Mouse (Mus musculus) brain, embryonic 14.5 days (tissue): ENCODE data around the gene 2010300C02Rik. TPM values are rescaled to one million over a fixed set of nuclear protein-coding genes. Genes with fewer than 3 reads are reported as not detected.
"Not testable (repeated sequence)": the region's sequence is repeated elsewhere in the genome, so short reads cannot be mapped to it uniquely, and the experiment has no call there.

ENCODE experiments used
- DNase-seq: peaks from one replicate; pipeline ENCODE4 v3.0.0-alpha.2; 2011; ENCODE audit warnings: low read depth
- CTCF ChIP-seq: fragments of 200-500 bp; IDR thresholded peaks from 2 replicates; pipeline ENCODE4 v1.5.1; 2012; ENCODE audit warnings: inconsistent platforms, mild to moderate bottlenecking, moderate library complexity, borderline replicate concordance; ENCODE audit not compliant: insufficient read depth, insufficient read length; ENCODE audit errors: extremely low read depth
- POLR2A ChIP-seq: fragments of 200-500 bp; IDR thresholded peaks from 2 replicates; pipeline ENCODE4 v1.6.1; 2012; ENCODE audit warnings: mild to moderate bottlenecking, inconsistent platforms, borderline replicate concordance; ENCODE audit not compliant: poor library complexity, insufficient read depth, insufficient read length, severe bottlenecking; ENCODE audit errors: extremely low read depth
- polyA plus RNA-seq: library from polyadenylated mRNA; depleted of rRNA; stranded (reverse); fragments of >200 nt; gene quantifications from 2 replicates; pipeline ENCODE4 v1.2.3, GENCODE M21; 2012

Gene 2010300C02Rik
- polyA plus RNA-seq, 1 experiment = 2.8 TPM

DNA sequence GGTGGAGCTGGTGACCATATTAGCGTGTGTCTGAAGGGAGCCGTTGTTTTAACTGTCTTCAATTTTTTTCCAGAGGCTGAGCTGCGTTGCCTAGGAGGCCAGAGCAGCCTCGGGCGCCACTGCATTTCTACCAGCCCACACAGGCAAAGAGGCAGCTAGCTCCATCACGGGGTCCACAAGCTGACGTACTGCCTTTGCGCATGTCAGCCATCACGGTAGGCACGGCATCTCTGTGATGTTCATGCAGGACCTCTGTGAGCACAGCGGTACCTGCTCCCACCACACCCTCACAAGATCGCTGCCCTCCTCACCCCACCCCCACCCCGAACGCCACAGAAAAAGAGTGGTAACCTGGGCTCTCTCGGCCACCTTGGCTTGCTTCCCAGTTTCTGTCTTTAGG is 105.8 kb downstream of the 2010300C02Rik start:
- TF ChIP-seq POLR2A (no peak), CTCF (no peak)
- DNase-seq = peak; percentile 22

DNA sequence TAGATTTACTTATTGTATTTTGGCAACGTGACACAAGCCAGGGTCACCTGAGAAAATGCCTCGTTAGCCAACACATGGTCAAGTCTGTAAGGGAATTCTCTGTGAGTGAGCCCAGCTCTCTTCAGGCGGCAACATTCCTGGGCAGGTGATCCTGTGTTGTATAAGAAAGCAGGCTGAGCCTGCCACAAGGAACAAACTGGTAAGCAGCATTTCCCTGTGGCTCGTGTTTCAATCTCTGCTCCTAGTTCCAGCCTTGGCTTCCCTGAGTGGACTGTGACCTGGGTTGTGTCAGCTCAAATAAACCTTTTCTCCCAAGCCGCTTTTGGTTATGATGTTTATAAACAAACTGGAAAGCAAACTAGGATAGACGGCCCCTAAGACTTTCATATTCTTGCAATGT is 108.9 kb downstream of the 2010300C02Rik start:
- TF ChIP-seq POLR2A (no peak), CTCF (no peak)
- no peak for DNase-seq

DNA sequence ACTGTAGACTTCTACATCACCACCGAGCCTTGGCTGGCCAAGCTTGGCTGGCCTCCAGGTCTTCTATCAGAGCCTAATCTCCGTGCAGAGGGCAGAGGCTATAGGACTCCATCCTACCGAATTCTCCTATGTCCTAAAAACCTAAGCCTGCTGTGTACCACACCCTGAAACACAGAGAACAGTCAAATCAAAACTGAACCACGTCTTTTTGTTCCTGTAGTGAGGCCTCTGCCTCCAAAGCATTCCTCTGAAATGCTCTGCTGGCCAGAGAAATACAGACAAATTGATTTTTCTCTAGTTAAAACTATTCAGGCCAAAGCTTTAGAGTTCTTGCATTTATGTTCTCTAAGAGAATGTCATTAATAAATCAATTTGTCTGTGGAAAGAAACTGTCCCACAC is 109.6 kb downstream of the 2010300C02Rik start:
- no peak for DNase-seq

GRCm38 (mm10) chr1:37605694-37606093 is 114.2 kb downstream of the 2010300C02Rik start:
- not testable (repeated sequence) for DNase-seq

More for the DNA sequence above, 109.6 kb downstream of the 2010300C02Rik start:
- TF ChIP-seq CTCF = no peak
- no peak for TF ChIP-seq POLR2A

- TF ChIP-seq POLR2A (no peak), CTCF (no peak)
Measured at GRCm38 (mm10) chr1:37603206-37603605, 116.7 kb downstream of the 2010300C02Rik start.

DNA sequence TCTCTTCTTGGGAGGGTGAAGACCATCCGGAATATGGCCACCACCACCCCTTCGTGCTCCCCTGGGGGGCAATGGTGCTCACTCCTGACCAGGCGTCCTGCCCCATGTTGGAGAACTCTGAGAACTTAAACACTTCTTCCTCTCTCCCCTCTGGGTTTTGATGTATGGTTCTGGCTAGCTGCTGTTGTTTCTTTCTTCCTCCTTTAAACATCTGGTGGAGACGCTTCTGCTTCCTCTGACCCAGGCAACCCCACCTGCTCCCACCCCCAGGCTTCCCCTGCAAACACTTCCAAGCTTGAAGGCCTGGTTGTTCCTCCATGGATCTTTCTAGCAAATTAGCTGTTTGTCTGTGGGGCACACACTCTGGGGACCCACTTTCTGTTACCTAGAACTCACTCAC is 117.6 kb downstream of the 2010300C02Rik start:
- no peak for TF ChIP-seq POLR2A
- no peak for TF ChIP-seq CTCF
- no peak for DNase-seq

More at GRCm38 (mm10) chr1:37603206-37603605, 116.7 kb downstream of the 2010300C02Rik start:
- no peak for DNase-seq

GRCm38 (mm10) chr1:37601461-37601860 is 118.4 kb downstream of the 2010300C02Rik start:
- TF ChIP-seq CTCF (no peak), POLR2A (no peak)
- no peak for DNase-seq

- DNase-seq = no peak
- TF ChIP-seq CTCF (no peak), POLR2A (no peak)
Measured at GRCm38 (mm10) chr1:37600640-37601175, 119.2 kb downstream of the 2010300C02Rik start.

DNA sequence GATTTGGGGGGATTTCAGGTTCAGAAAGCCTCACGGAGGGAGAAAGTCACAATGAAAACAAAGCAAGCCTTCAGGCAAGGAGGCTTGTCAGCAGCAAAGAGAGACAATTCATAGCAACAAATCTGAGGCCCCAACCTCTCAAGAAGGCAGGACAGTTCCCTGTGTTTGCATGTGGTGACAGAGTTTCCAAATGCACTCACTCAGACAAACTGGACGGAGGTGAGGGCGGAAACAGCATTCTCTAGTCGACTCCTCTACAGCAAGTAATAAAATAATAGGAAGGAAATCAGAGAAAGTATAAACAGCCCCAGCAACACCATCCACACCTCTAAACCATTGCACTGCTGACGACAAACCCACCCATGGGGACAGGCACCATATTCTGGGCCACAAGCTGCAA is 120.9 kb downstream of the 2010300C02Rik start:
- no peak for DNase-seq
- no peak for TF ChIP-seq POLR2A
- no peak for TF ChIP-seq CTCF

DNA sequence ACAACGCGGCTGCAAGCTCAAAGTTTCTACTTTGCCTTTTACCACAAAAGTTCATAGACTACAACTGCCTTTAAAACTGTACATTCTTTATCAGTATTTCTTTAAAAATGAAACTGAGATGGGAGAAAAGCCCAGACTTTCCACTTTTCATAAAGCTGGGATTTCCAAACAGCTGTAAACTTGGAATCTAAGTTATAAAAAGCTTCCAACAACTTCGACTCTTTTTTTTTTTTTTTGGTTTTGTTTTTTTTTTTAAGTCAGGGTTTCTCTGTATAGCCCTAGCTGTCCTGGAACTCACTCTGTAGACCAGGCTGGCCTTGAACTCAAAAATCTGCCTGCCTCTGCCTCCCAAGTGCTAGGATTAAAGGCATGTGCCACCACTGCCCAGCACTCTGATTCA is 125.1 kb downstream of the 2010300C02Rik start:
- DNase-seq = not testable (repeated sequence)

DNA sequence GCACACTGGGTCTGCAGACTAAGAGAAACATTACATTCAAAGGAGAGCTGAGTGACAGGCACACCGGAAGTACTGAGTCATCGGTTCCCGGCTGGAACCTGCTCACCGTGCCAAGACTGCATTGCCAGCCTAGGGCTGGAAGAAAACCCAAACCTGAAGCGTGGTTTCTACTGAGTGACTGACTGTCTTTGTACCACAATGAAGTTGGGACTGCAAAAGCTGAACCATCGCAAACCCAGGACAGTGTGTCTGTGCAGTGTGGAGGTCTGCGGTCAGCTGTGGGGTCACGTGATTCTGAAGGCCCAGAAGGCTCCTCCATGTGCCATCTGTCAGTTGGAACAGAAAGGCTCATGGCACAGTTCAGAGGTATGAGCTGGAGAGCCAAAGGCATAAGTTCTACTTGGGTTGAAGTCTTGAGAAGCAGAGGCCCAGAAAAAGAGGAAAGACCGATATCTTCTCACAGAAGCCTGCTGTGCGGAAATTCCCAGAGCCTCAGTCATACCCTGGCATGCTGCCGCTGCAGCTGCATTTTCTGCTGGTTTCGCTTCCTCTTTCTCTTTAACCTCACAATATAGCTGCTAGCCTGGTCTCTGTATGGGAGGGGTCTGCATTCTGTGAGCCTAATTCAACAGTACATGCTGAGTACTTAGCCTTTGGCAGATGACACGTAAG is 133.9 kb downstream of the 2010300C02Rik start:
- TF ChIP-seq CTCF (no peak), POLR2A (no peak)
- DNase-seq = peak; percentile 20

- no peak for DNase-seq
- TF ChIP-seq POLR2A (no peak), CTCF (no peak)
Measured at GRCm38 (mm10) chr1:37583795-37584464, 136.0 kb downstream of the 2010300C02Rik start.

GRCm38 (mm10) chr1:37583167-37583566 is 136.7 kb downstream of the 2010300C02Rik start:
- DNase-seq = no peak
- no peak for TF ChIP-seq CTCF
- TF ChIP-seq POLR2A = no peak
